Mouse (Mus musculus): ENCODE measurements around the gene Pvr. TPM values are rescaled to one million over a fixed set of nuclear protein-coding genes. Genes with fewer than 3 reads are reported as not detected.

The Pvr gene
- polyA plus RNA-seq, 1 experiment: 12.0 TPM

DNA sequence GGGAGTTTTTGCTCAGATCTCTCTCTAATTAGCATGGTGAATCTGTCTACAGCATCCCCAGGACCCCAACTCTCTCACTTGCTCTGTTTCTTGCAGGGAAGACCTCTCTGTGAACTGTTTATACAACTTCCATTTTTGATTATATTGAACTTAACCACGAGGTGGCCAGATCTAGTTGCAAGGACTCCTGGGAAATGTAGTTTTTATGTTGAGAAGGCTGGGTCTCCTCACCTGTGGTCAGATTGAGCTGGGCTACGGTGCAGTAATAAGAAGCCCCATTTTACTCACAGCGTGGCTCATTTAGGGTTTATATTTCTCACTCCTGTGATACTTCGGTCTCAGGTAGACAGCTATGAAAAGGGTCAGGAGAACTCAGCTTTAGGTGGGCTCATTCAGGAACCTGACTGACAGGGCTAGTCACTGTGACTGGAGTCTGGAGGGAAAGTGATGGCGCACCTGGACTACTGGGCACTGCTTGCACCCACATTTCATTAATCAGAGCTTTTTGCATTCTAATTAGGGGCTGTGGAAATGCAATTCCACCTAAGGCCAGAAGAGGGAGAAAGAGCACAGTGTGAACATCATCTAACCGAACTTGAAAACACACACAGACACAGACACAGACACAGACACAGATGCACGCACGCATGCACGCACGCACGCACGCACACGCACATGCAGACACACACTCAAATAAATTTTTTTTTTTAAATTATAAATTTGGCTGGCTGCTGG lies 44.8 kb downstream of the Pvr start:
- peak in 1 of 2 experiments; percentile 78 for DNase-seq (ENCODE audit: extremely low spot score in 1 of 2, low spot score in 1 of 2)

DNA sequence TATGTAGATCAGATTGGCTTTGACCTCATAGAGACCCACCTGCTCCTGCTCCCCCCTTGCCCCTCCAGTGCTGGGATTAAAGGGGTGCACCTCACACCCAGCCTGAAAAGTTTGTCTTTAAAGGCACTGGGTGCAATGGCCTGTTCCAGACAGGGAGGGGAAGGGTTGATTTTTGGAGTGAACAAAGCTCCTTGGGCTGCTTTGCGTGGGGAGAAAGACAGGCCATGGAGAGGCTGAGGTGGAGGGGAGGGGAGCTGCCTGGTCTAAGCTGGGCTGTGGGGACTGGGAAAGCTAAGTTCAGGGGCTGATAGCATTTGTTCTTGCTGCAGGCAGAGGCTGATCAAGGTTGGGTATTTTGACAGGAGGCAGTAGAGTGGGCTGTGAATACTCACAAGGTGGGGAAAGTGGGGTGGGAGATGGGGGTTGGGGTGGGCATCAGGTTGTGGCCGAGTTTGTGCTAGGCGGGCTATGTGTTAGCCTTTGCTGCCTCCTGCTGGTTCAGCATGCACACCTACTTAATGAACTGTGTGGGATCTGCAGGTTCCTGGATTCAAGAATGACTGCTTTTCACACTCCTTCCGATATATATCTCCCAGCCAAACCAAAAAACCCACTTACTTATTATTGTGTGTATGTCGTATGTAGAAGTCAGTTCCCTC lies 48.9 kb downstream of the Pvr start:
- DNase-seq (ENCODE audit: extremely low spot score in 1 of 2, low spot score in 1 of 2): no peak

DNA sequence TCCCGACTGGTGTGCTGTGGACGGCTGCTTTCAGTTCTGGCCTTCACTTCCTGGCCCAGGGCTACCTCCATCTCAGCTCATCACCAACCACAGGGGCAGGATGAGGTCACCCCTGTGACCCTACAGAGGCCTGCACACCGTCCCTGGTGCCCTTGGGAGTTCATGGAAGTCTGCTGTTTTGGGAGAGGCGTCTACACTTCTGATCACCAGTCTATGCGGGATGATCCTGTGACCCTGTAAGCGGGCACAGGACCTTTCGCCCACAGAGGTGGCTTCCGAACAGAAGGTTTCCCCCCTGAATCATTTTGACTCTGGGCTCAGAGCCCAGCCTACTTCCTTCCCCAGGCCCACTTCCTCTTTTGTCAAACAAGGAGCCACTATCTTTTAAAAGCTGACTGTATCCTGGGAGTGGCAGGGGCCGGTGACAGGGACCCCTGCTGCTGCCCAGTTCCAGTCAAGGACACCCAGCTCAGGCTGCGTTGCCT lies 49.8 kb downstream of the Pvr start:
- no peak for DNase-seq (ENCODE audit: extremely low spot score in 1 of 2, low spot score in 1 of 2)

DNA sequence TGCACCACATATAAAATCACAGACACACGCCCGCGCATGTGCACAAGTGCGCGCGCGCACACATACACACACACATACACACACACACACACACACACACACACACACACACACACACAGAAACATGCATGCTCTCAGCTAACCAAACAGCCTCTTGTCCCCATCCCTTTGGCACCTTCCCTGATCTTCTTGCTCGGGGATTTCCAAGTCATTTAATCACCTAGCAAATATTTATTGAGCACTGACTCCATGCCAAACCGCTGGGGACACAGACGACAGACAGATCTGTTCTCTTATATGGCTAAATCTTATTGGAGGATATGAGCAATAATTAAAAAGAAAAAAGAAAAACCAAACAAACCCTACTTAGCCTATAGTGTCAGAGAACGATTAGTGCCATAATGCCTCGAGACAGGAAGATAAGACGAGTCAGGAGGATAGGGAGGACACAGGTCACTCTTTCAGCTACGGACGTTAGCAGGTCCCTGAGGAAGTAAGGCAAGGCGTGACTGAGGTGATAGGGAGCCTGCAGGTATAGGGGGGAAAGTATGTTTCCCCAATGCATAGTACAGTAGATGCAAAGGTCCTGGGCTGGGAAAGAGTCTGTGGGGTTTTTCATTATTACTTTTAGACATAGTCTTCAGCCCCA lies 53.1 kb downstream of the Pvr start:
- no peak for DNase-seq (ENCODE audit: extremely low spot score in 1 of 2, low spot score in 1 of 2)

DNA sequence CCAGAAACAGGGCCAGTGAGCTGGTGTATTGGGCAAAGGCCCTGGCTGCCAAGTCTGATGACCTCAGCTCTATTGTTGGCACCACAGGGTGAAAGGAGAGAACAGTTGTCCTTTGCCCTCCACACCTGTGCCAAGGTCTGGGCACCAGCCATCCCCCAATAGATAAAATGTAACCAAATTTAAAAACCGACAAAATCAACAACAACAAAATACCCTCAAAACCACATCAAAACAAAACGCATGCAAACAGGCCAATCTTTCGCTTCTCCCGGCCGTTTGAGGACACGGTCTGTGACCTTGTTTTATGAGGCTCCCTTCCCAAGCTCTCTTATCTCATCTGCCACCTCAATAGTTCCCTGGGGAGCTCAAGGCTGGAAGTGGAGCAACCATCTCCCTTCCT lies 54.5 kb downstream of the Pvr start:
- DNase-seq (ENCODE audit: extremely low spot score in 1 of 2, low spot score in 1 of 2): no peak

DNA sequence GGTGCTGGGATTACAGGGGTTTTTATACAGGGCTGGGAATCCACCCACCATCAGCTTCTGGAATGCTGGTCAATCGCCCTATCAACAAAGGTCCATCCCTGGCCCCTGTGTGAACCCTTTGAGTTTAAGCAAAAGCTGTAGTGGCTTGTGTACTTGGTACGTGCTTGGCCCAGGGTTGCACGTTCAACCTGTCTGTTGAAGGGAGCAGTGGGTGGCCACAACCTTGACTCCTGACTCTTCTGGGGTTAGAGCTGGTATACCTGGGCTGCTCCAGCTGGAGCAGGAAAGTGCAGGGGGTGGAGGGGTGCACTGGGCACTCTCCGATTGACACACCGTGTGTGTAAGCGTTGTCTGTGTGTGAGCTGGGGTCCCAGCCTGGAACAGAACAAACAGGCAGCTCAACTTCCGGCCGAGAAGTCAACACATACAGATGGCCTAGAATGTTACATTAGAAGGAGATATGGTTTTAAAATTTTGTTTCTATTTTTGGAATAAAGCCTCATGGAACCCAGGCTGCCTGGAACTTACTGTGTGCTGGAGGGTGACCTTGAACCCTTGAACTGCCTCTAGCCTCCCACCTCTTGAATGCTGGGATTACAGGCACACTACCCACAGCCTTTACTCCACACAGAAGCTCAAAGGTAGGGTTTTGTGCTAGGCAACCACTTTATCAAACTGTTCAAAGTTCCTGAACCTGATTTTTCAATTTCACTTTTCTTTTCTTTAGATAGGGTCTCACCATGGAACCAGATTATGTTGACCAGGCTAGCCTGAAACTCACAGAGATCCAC lies 55.5 kb downstream of the Pvr start:
- DNase-seq (ENCODE audit: extremely low spot score in 1 of 2, low spot score in 1 of 2): no peak

- DNase-seq (ENCODE audit: extremely low spot score in 1 of 2, low spot score in 1 of 2): no peak
Measured at GRCm38 (mm10) chr7:19864241-19864640, 56.7 kb downstream of the Pvr start.

GRCm38 (mm10) chr7:19861199-19861598 lies 59.8 kb downstream of the Pvr start, which contains the start of gene Ceacam16:
TSS of gene Ceacam16 (minus strand) at chr7:19861299.
- no peak for DNase-seq (ENCODE audit: extremely low spot score in 1 of 2, low spot score in 1 of 2)

DNA sequence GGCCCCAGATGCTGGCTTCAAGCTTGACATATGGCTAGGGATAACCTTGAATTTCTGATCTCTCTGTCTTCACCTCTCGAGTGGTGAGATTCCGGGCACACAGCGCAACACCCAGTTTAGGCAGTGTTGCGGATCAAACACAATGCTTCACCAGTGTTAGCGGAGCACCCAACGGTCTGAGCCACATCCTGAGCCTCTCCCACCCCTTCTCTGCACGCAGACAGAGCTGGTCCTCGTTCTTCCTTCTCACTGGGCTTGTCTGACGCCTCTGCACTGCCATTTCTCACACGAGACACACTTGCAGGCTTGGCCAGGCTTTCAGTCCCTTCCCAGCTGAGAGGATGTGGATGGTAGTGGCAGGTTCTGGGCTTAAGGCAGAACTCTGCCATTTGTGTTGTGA lies 61.2 kb downstream of the Pvr start:
- no peak for DNase-seq (ENCODE audit: extremely low spot score in 1 of 2, low spot score in 1 of 2)

- no peak for DNase-seq (ENCODE audit: extremely low spot score in 1 of 2, low spot score in 1 of 2)
Measured at GRCm38 (mm10) chr7:19856283-19856682, 64.7 kb downstream of the Pvr start.

GRCm38 (mm10) chr7:19855663-19856062 lies 65.3 kb downstream of the Pvr start:
- DNase-seq (ENCODE audit: extremely low spot score in 1 of 2, low spot score in 1 of 2): no peak

Other genes with a start within 250 kb of the Pvr start
- gene Apoc2, start 243.2 kb downstream of the Pvr start, polyA plus RNA-seq (2012; rRNA removed): 0.78 TPM in 1 of 2 replicates, not detected in the other
- not detected in 2 replicates for gene Gm44805, start 239.7 kb downstream of the Pvr start, polyA plus RNA-seq (2012; rRNA removed)
- gene Apoc4, start 239.7 kb downstream of the Pvr start, polyA plus RNA-seq (2012; rRNA removed): 0.19 TPM in 1 of 2 replicates, not detected in the other
- gene Apoc1, start 228.5 kb downstream of the Pvr start, polyA plus RNA-seq (2012; rRNA removed): 3.3 and 4.7 TPM in 2 replicates
- gene Apoe, start 222.0 kb downstream of the Pvr start, polyA plus RNA-seq (2012; rRNA removed): 6,067 and 6,377 TPM in 2 replicates
- gene Tomm40, start 205.7 kb downstream of the Pvr start, polyA plus RNA-seq (2012; rRNA removed): 115 and 118 TPM in 2 replicates
- gene Nectin2, start 170.7 kb downstream of the Pvr start, polyA plus RNA-seq (2012; rRNA removed): 7.6 and 7.7 TPM in 2 replicates
- 22.2 and 23.0 TPM in 2 replicates for gene Bcam, start 150.1 kb downstream of the Pvr start, polyA plus RNA-seq (2012; rRNA removed)
- not detected in 2 replicates for gene Cblc, start 124.4 kb downstream of the Pvr start, polyA plus RNA-seq (2012; rRNA removed)
- gene Bcl3, start 98.4 kb downstream of the Pvr start, polyA plus RNA-seq (2012; rRNA removed): 0.56 and 0.69 TPM in 2 replicates
- 3.9 and 5.2 TPM in 2 replicates for gene Gm19345, start 69.2 kb downstream of the Pvr start, polyA plus RNA-seq (2012; rRNA removed)
- not detected in 2 replicates for gene Ceacam16, start 59.9 kb downstream of the Pvr start, polyA plus RNA-seq (2012; rRNA removed)
- gene Ceacam19, start 33.2 kb downstream of the Pvr start, polyA plus RNA-seq (2012; rRNA removed): not detected in 2 replicates
- gene Igsf23, start 29.6 kb upstream of the Pvr start, polyA plus RNA-seq (2012; rRNA removed): 0.08 TPM in 1 of 2 replicates, not detected in the other
- gene Ceacam20, start 44.3 kb upstream of the Pvr start, polyA plus RNA-seq (2012; rRNA removed): not detected in 2 replicates
- gene Nlrp9b, start 70.3 kb upstream of the Pvr start, polyA plus RNA-seq (2012; rRNA removed): not detected in 2 replicates
- gene Vmn1r91, start 178.5 kb upstream of the Pvr start, polyA plus RNA-seq (2012; rRNA removed): not detected in 2 replicates
- not detected in 2 replicates for gene Gm16442, start 201.4 kb upstream of the Pvr start, polyA plus RNA-seq (2012; rRNA removed)
- gene Vmn1r93, start 217.9 kb upstream of the Pvr start, polyA plus RNA-seq (2012; rRNA removed): not detected in 2 replicates
- gene Vmn1r94, start 247.2 kb upstream of the Pvr start, polyA plus RNA-seq (2012; rRNA removed): not detected in 2 replicates

All from frontal cortex, adult 2 months (tissue).